Mouse (Mus musculus): ENCODE data around the gene Sart3. TPM values are rescaled to one million over a fixed set of nuclear protein-coding genes. Genes with fewer than 3 reads are reported as not detected.
"Not testable (repeated sequence)": the region's sequence is repeated elsewhere in the genome, so short reads cannot be mapped to it uniquely, and the experiment has no call there.

The Sart3 gene
- polyA plus RNA-seq, 1 experiment, result 63.5 TPM

DNA sequence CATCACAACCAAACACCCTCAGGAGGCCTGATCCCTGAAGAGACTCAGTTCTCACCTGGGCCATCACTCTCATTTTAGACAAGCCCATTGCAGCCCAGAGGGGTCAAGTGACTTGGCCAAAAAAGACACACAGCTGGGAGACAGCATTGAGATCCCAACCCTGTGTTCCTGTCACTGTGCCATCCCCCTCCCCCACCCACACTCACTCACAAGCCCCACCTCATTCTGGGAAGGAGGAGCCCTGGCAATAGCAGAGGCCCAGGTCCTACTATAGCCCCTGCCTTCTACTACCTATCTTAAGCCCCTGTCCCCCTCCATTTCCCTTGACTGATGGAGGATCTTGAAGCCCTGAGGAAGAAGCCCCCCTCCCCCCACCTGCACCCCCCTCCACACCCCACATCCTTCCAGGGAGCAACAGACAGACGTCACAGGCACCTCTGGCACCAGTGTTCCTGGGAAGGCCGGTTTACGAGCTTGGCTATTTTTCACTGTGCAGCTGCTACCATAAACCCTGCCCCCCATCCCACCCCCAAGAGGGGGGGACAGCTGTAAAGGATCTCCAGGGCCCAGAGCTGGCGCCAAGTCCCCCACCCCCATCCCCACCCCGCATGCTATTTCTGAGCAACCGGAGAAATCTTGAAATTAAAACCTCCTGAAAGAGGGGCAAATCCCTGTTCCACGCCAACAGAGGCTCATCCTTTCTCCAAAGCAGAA is 16.9 kb upstream of the Sart3 start:
- no peak for TF ChIP-seq POLR2A (IDR thresholded peaks at IDR 0.05; ENCODE audit: borderline replicate concordance, extremely low read depth, insufficient read depth, insufficient read length, poor library complexity, severe bottlenecking)
- no peak for TF ChIP-seq CTCF (IDR thresholded peaks at IDR 0.05; ENCODE audit: borderline replicate concordance, extremely low read depth, insufficient read depth, insufficient read length)
- DNase-seq (ENCODE audit: low read depth), result no peak

DNA sequence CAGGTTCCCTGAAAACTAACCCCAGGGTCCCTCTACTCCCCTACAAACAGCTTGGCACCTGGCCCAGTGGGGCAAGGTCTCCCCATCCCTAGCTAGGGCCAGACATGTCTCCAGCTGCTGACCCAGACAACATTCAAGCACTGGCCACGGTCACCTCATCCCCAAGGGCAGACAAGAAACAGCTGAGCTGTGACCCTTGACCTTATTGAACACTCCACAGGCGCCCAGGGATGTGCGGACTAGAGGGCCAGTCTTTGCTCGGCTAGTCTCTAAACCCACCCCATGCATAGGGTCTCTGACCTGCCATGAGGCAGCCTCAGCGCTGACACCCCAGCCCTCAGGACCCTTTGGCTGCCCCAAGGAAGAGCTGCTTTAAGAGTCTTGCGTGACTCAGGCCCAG is 16.3 kb upstream of the Sart3 start:
- DNase-seq (ENCODE audit: low read depth), result no peak
- no peak for TF ChIP-seq POLR2A (IDR thresholded peaks at IDR 0.05; ENCODE audit: borderline replicate concordance, extremely low read depth, insufficient read depth, insufficient read length, poor library complexity, severe bottlenecking)
- TF ChIP-seq CTCF (IDR thresholded peaks at IDR 0.05; ENCODE audit: borderline replicate concordance, extremely low read depth, insufficient read depth, insufficient read length), result no peak

DNA sequence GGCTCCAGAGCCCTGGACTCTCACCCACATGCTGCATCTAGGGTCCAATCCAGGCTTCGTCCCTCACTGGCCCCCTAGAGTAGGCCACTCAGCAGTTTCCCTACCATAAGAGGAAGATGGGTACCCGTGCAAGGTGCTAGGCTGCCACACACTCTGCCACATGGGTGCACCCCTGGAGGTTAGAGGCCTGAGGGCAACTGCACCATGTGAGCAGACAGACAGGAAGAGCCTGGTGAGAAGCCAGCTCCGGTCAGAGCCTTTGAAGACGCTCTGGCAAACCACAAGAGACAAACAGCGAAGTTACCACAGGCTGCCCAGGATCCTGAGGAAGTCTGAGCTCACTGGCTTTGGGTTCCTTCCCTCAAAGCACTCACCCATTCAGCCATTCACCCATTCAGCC is 14.7 kb upstream of the Sart3 start:
- TF ChIP-seq CTCF (IDR thresholded peaks at IDR 0.05; ENCODE audit: borderline replicate concordance, extremely low read depth, insufficient read depth, insufficient read length) (no peak), POLR2A (IDR thresholded peaks at IDR 0.05; ENCODE audit: borderline replicate concordance, extremely low read depth, insufficient read depth, insufficient read length, poor library complexity, severe bottlenecking) (no peak)
- DNase-seq (ENCODE audit: low read depth), result no peak

DNA sequence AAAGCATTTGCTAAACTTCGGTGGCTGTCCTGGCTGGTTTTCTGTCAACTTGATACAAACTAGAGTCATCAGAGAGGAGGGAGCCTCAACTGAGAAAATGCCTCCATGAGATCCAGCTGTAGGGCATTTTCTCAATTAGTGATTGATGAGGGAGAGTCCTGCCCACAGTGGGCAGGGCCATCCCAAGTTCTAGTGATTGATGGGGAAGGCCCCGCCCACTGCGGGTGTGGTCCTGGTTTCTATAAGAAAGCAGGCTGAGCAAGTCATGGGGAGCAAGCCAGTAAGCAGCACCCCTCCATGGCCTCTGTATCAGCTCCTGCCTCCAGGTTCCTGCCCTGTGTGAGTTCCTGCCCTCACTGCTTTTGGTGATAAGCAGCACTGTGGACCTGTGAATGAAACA is 11.8 kb upstream of the Sart3 start:
- DNase-seq (ENCODE audit: low read depth), result not testable (repeated sequence)

DNA sequence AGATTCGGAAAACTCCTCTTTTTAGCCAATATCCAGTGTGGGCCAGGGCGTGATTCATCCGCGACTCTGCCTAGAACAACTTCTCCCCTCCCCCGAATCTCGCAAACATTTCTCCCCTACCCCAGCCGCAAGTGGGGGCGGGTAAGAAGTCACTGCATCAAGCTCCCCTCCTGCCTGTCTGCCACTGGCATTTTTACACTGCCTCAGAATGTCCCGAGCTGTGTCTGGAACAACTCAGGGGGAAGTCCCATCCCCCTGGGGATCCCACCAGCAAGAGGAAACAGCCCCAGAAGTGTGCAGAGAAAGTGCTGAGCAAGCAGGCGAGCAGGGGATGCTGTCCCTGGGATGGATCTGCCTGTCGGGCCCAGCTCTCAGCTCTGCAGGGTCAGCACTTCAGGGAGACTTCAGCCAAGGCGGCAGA is 11.3 kb upstream of the Sart3 start:
- no peak for TF ChIP-seq CTCF (IDR thresholded peaks at IDR 0.05; ENCODE audit: borderline replicate concordance, extremely low read depth, insufficient read depth, insufficient read length)
- TF ChIP-seq POLR2A (IDR thresholded peaks at IDR 0.05; ENCODE audit: borderline replicate concordance, extremely low read depth, insufficient read depth, insufficient read length, poor library complexity, severe bottlenecking), result no peak
- DNase-seq (ENCODE audit: low read depth), result peak; percentile 12

DNA sequence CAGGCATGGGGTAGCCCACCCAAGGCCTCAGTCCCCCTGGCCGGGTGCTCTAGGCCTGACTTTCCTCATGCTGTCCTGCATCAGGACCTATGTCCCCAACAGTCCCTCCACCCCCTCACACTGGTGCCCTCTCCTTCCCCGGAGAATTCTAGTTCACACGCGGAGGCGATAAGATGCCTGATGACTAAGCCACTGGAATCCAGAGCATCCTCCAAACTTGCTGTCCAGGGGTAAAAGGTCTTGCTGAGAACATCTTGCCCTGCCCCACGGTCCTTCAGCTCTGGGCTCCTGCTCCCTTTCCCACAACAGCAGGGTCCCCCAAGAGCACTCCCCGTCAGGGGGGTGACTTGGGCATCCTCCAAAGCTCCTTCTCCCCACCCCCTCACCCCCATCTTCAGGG is 10.3 kb upstream of the Sart3 start:
- DNase-seq (ENCODE audit: low read depth), result no peak
- TF ChIP-seq CTCF (IDR thresholded peaks at IDR 0.05; ENCODE audit: borderline replicate concordance, extremely low read depth, insufficient read depth, insufficient read length) (no peak), POLR2A (IDR thresholded peaks at IDR 0.05; ENCODE audit: borderline replicate concordance, extremely low read depth, insufficient read depth, insufficient read length, poor library complexity, severe bottlenecking) (no peak)

DNA sequence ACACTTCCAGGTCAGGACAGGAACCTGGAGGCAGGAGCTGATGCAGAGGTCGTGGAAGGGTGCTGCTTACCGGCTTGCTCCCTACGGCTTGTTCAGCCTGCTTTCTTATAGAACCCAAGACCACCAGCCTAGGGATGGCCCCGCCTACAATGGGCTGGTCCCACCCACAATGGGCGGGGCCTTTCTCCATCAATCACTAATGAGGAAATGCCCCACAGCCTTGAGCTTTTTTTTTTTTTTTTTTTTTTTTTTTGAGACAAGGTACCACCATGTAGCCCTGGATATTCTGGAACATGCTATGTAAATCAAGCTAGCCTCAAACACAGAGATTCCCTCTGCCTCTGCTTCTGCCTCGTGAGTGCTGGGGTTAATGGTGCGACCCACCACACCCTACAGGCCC is 9.6 kb upstream of the Sart3 start:
- TF ChIP-seq POLR2A (IDR thresholded peaks at IDR 0.05; ENCODE audit: borderline replicate concordance, extremely low read depth, insufficient read depth, insufficient read length, poor library complexity, severe bottlenecking), result no peak
- no peak for TF ChIP-seq CTCF (IDR thresholded peaks at IDR 0.05; ENCODE audit: borderline replicate concordance, extremely low read depth, insufficient read depth, insufficient read length)
- no peak for DNase-seq (ENCODE audit: low read depth)

DNA sequence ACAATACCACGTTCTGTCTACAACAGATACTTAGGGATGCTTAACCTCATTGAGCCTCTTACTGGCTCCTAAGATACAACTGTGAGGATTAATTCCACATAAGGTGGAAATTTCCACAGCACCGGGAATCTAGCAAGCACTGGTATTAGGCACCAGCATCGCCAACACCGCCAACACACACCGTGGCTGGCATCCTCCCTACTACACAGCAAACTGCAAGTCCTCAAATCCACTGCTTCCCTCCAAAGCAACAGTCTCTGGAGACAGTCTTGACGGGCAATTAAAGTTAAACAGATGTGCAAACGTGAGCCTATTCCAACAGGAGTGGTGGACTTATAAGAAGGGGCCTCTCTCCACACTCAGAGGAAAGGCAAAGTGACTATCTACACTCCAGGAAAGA is 8.9 kb upstream of the Sart3 start:
- no peak for DNase-seq (ENCODE audit: low read depth)
- TF ChIP-seq POLR2A (IDR thresholded peaks at IDR 0.05; ENCODE audit: borderline replicate concordance, extremely low read depth, insufficient read depth, insufficient read length, poor library complexity, severe bottlenecking), result no peak
- TF ChIP-seq CTCF (IDR thresholded peaks at IDR 0.05; ENCODE audit: borderline replicate concordance, extremely low read depth, insufficient read depth, insufficient read length), result no peak

DNA sequence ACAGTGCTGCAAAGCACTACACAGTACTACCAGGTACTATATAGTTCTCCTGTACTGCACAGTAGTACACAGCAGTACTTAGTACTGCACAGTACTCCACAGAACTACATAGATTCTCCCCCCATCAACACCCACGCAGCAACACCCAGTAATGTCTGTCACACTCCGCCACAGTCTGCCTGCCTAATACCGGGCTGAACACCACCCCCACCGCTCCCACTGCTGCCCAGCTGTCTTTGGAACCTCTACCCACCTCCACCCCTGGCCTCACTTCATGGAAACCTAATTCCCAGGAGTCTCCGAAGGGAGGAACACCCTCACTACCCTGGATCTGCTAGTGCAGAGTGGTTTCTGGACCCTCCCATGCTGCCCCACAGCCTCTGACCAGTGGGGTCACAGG is 8.5 kb upstream of the Sart3 start:
- TF ChIP-seq CTCF (IDR thresholded peaks at IDR 0.05; ENCODE audit: borderline replicate concordance, extremely low read depth, insufficient read depth, insufficient read length) (no peak), POLR2A (IDR thresholded peaks at IDR 0.05; ENCODE audit: borderline replicate concordance, extremely low read depth, insufficient read depth, insufficient read length, poor library complexity, severe bottlenecking) (no peak)
- no peak for DNase-seq (ENCODE audit: low read depth)

DNA sequence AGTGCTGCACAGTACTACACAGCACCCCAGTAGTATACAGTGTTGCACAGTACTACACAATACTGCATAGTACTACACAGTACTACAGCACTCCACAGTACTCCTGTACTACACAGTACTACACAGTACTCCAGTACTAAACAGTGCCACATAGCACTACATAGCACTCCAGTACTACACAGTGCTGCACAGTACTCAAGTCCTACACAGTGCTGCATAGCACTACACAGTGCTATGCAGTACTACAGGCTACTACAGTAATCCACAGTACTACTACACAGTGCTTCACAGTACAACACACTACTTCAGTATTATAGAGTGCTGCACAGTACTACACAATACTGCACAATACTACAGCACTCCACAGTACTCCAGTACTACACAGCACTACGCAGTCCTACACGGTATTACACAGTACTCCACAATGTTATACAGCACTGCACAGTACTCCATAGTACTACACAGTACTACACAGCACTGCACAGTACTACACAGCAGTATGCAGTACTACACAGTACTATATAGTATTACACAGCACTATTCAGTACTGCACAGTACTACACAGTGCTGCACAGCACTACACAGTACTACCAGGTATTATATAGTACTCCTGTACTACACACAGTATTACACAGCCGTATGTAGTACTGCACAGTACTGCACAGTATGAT is 7.9 kb upstream of the Sart3 start:
- no peak for TF ChIP-seq CTCF (IDR thresholded peaks at IDR 0.05; ENCODE audit: borderline replicate concordance, extremely low read depth, insufficient read depth, insufficient read length)
- no peak for TF ChIP-seq POLR2A (IDR thresholded peaks at IDR 0.05; ENCODE audit: borderline replicate concordance, extremely low read depth, insufficient read depth, insufficient read length, poor library complexity, severe bottlenecking)
- no peak for DNase-seq (ENCODE audit: low read depth)

DNA sequence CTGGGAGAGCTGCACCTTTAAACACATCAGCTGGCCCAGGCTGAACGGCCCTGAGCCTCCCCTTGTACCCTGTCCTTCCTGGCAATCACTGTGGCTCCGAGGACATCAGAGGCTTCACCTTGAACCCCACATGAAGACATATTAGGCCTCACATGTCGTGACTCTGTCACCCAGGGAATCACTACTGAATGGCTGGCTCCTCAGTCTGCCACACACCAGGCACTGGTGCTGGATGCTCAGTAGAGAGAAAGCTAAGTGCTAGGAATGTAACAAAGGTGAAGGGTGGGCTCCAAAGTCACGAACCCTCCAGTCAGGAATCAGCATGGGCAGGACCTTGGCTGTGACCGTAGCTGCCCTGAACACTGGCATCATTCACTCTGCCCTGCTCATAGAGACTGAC is 7.3 kb upstream of the Sart3 start:
- no peak for TF ChIP-seq CTCF (IDR thresholded peaks at IDR 0.05; ENCODE audit: borderline replicate concordance, extremely low read depth, insufficient read depth, insufficient read length)
- no peak for TF ChIP-seq POLR2A (IDR thresholded peaks at IDR 0.05; ENCODE audit: borderline replicate concordance, extremely low read depth, insufficient read depth, insufficient read length, poor library complexity, severe bottlenecking)
- no peak for DNase-seq (ENCODE audit: low read depth)

DNA sequence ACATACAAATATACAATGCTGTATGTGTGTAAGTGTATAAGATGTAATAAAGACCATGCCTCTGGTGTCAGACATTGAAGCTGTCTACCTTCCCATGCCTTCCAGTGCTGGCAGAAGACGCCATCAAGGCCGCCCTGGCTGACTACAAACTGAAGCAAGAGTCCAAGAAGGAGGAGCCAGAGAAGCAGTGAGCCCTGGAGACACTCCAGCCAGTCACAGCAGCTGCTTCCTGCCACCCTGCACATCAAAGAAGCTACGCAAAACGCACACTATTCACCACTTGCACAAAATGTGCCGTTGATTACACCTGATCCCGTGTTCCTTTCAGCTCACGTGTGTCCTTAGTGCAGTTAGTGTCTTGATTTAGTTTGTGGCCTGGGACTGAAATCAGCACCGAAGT is 5.4 kb upstream of the Sart3 start:
- DNase-seq (ENCODE audit: low read depth), result not testable (repeated sequence)

Data from brain, embryonic 14.5 days (tissue).